ENCODE assay signal across 8 mouse cellular contexts in the genomic region with DNA sequence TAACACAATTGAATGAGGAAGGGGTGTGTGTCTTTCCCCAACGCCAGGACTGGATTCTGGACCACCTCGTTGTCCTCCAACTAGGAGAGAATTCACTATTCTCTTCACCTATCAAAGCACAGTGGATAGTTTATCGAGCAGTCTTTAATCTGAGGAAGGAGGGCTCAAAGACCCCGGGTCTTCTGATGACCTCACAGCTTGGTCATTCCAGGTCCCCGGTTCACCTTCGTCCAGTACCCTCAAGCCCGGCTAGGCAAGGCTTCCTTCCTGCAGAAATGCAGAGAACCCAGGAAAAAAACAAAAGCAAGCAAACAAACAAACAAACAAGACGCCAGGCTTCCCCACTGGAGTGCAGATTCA. TPM values are rescaled to one million over a fixed set of nuclear protein-coding genes. Genes with fewer than 3 reads are reported as not detected.
A peak's percentile ranks its signal among the peaks of the same experiment; 100 is the strongest.
DNase-seq lines count a peak whose midpoint lies in the region; ATAC-seq and TF ChIP-seq lines count a peak whose summit lies in the region.

No protein-coding gene starts in this region.

- H3K27ac ChIP-seq in cerebellum, adult 2 months (ENCODE audit: insufficient read depth, low read length) = no peak overlapping the region
- no peak overlapping the region for H3K27ac ChIP-seq in spleen, adult 2 months (ENCODE audit: insufficient read depth, low read length)
- peak overlapping the region; percentile 77 for H3K27ac ChIP-seq in limb, embryonic 15.5 days
- peak overlapping the region; percentile 75 for H3K27ac ChIP-seq in stomach, embryonic 16.5 days (ENCODE audit: low read length)

- peak overlapping the region; percentile 78 for H3K4me2 ChIP-seq in limb, embryonic 15.5 days
- H3K4me2 ChIP-seq in stomach, embryonic 16.5 days (ENCODE audit: low read depth, low read length) = peak overlapping the region; percentile 70

- H3K9me3 ChIP-seq in limb, embryonic 15.5 days = no peaks in the 10 kb centered on the region
- no peaks in the 10 kb centered on the region for H3K9me3 ChIP-seq in stomach, embryonic 16.5 days (replicated peaks; ENCODE audit: control insufficient read depth, low read length)

- no peak for ATAC-seq in limb, embryonic 15.5 days (ENCODE audit: insufficient number of reproducible peaks, low FRiP score, low TSS enrichment, low read depth)
- peak; percentile 2; the same call in 1 of the 2 replicates for ATAC-seq in stomach, embryonic 16.5 days (ENCODE audit: insufficient read depth, low FRiP score)

- DNase-seq in cerebellum, adult 2 months = no peak
- DNase-seq in cerebellum, adult 11 months = no peak
- DNase-seq in spleen, adult 2 months (ENCODE audit: low read depth in 1 of 2, low spot score in 2 of 2) = no peak
- DNase-seq in spleen, postnatal 36 days (ENCODE audit: low spot score in 2 of 2) = no peak
- no peak for DNase-seq in layer of hippocampus, adult 18-20 months (ENCODE audit: low spot score in 2 of 2)
- DNase-seq in left cerebral cortex, postnatal 4 days = no peak

- TF ChIP-seq CTCF in cerebellum, adult 2 months (IDR thresholded peaks at IDR 0.05; ENCODE audit: borderline replicate concordance, insufficient read depth, low read depth, low read length) = no peak
- TF ChIP-seq CTCF in spleen, adult 2 months (IDR thresholded peaks at IDR 0.05; ENCODE audit: extremely low read depth, insufficient read depth, insufficient read length, insufficient replicate concordance) = no peak

- H3K27me3 ChIP-seq in cerebellum, adult 2 months (ENCODE audit: control insufficient read depth, insufficient read depth, low read length) = no peaks in the 10 kb centered on the region
- no peaks in the 10 kb centered on the region for H3K27me3 ChIP-seq in spleen, adult 2 months (ENCODE audit: control insufficient read depth, insufficient read depth, low read length)
- H3K27me3 ChIP-seq in limb, embryonic 15.5 days = no peaks in the 10 kb centered on the region
- no peaks in the 10 kb centered on the region for H3K27me3 ChIP-seq in stomach, embryonic 16.5 days (ENCODE audit: control insufficient read depth, insufficient read depth, low read length)

- 15% methylated on average over 8 of the region's 8 CpGs for WGBS in cerebellum, adult 2 months
- 7% methylated on average over 8 of the region's 8 CpGs for WGBS in spleen, adult 2 months
- WGBS in limb, embryonic 15.5 days = 13% methylated on average over 8 of the region's 8 CpGs
- WGBS in stomach, embryonic 16.5 days = 9% methylated on average over 8 of the region's 8 CpGs

- peak overlapping the region; percentile 92 for H3K4me3 ChIP-seq in cerebellum, adult 2 months (replicated peaks; ENCODE audit: insufficient read depth, low read depth, low read length)
- peak overlapping the region; percentile 64 for H3K4me3 ChIP-seq in spleen, adult 2 months (ENCODE audit: extremely low read depth, insufficient read depth, insufficient read length)
- peak overlapping the region; percentile 56 for H3K4me3 ChIP-seq in limb, embryonic 15.5 days
- H3K4me3 ChIP-seq in stomach, embryonic 16.5 days (replicated peaks; ENCODE audit: low read length) = peak overlapping the region; percentile 60

- intact Hi-C loops in left cerebral cortex, postnatal 4 days (cut with DNase I) = no loop called here

- H3K4me1 ChIP-seq in cerebellum, adult 2 months (ENCODE audit: control insufficient read depth, insufficient read depth, low read length) = peaks cover 10% of the 10 kb centered on the region
- peaks cover 11% of the 10 kb centered on the region; the same call in 1 of the 2 replicates for H3K4me1 ChIP-seq in spleen, adult 2 months (ENCODE audit: control insufficient read depth, insufficient read depth, insufficient read length)
- H3K4me1 ChIP-seq in limb, embryonic 15.5 days = peaks cover 20% of the 10 kb centered on the region
- peaks cover 20% of the 10 kb centered on the region for H3K4me1 ChIP-seq in stomach, embryonic 16.5 days (ENCODE audit: control insufficient read depth, insufficient read depth, low read length)

- H3K9ac ChIP-seq in limb, embryonic 15.5 days = no peak overlapping the region
- H3K9ac ChIP-seq in stomach, embryonic 16.5 days (ENCODE audit: low read length) = peak overlapping the region; percentile 79

- H3K36me3 ChIP-seq in spleen, adult 2 months (ENCODE audit: control insufficient read depth, insufficient read depth, low read length) = no peaks in the 10 kb centered on the region
- H3K36me3 ChIP-seq in limb, embryonic 15.5 days = 0 out of 2 replicates have a peak, but pooled peaks cover 3% of the 10 kb centered on the region
- no peaks in the 10 kb centered on the region for H3K36me3 ChIP-seq in stomach, embryonic 16.5 days (ENCODE audit: control insufficient read depth, insufficient read depth, low read length)

- TF ChIP-seq POLR2A in cerebellum, adult 2 months (IDR thresholded peaks at IDR 0.05; ENCODE audit: borderline replicate concordance, insufficient read depth, low read length) = no peak
- TF ChIP-seq POLR2A in spleen, adult 2 months (IDR thresholded peaks at IDR 0.05; ENCODE audit: low read depth, low read length) = no peak

RNA-seq across cellular contexts. Expression of gene Cln6, which starts 0.5 kb away (rescaled TPM):
- polyA plus RNA-seq in cerebellum, adult 2 months (2012; rRNA removed) = 17.6 and 22.1 TPM in 2 replicates
- 27.7 and 31.6 TPM in 2 replicates for polyA plus RNA-seq in spleen, adult 2 months (2012; rRNA removed)
- polyA plus RNA-seq in limb, embryonic 15.5 days (2015; fragmentation: Nextera tagmentation; extraction: Ambion mirVana) = 24.6 and 24.8 TPM in 2 replicates
- 20.0 and 22.7 TPM in 2 replicates for polyA plus RNA-seq in stomach, embryonic 16.5 days (2015; fragmentation: Nextera tagmentation; extraction: Ambion mirVana)
- total RNA-seq in layer of hippocampus, adult 18-20 months (2021) = 10 to 100 TPM; 10.2 to 13.5 TPM
- 1 to 10 TPM; 7.1 to 9.0 TPM for total RNA-seq in left cerebral cortex, postnatal 4 days (2021)

RNA-seq across cellular contexts. Expression of gene Calml4, which starts 19.8 kb away (rescaled TPM):
- 5.5 and 9.2 TPM in 2 replicates for polyA plus RNA-seq in cerebellum, adult 2 months (2012; rRNA removed)
- 0.62 and 1.6 TPM in 2 replicates for polyA plus RNA-seq in spleen, adult 2 months (2012; rRNA removed)
- 16.2 and 19.4 TPM in 2 replicates for polyA plus RNA-seq in limb, embryonic 15.5 days (2015; fragmentation: Nextera tagmentation; extraction: Ambion mirVana)
- polyA plus RNA-seq in stomach, embryonic 16.5 days (2015; fragmentation: Nextera tagmentation; extraction: Ambion mirVana) = 44.3 and 47.7 TPM in 2 replicates
- 1 to 10 TPM; 1.8 to 2.0 TPM for total RNA-seq in layer of hippocampus, adult 18-20 months (2021)
- under 1 TPM; 0.66 to 0.93 TPM for total RNA-seq in left cerebral cortex, postnatal 4 days (2021)

RNA-seq across cellular contexts. Expression of gene Fem1b, which starts 26.4 kb away (rescaled TPM):
- polyA plus RNA-seq in cerebellum, adult 2 months (2012; rRNA removed) = 42.0 and 43.3 TPM in 2 replicates
- polyA plus RNA-seq in spleen, adult 2 months (2012; rRNA removed) = 5.3 and 7.1 TPM in 2 replicates
- polyA plus RNA-seq in limb, embryonic 15.5 days (2015; fragmentation: Nextera tagmentation; extraction: Ambion mirVana) = 15.1 and 18.2 TPM in 2 replicates
- polyA plus RNA-seq in stomach, embryonic 16.5 days (2015; fragmentation: Nextera tagmentation; extraction: Ambion mirVana) = 15.8 and 16.0 TPM in 2 replicates
- total RNA-seq in layer of hippocampus, adult 18-20 months (2021) = 100 to 1,000 TPM in 1 of 2 experiments, 10 to 100 TPM in 1; 95.5 to 100 TPM
- total RNA-seq in left cerebral cortex, postnatal 4 days (2021) = 100 to 1,000 TPM; 126 to 127 TPM

Comparison
In these comparisons a context has a peak if more than half of its experiments do, and no peak if none do; other contexts are left out.
1. H3K27ac ChIP-seq: peak in limb, embryonic 15.5 days (single experiment) and stomach, embryonic 16.5 days (single experiment); none in cerebellum, adult 2 months (single experiment) and spleen, adult 2 months (single experiment).
2. Peak in every context shown above with its lines, with median percentiles within 50 percentile points of each other: H3K4me3 ChIP-seq.